Mouse (Mus musculus): ENCODE measurements around the gene Snrnp27.

Gene Snrnp27

DNA sequence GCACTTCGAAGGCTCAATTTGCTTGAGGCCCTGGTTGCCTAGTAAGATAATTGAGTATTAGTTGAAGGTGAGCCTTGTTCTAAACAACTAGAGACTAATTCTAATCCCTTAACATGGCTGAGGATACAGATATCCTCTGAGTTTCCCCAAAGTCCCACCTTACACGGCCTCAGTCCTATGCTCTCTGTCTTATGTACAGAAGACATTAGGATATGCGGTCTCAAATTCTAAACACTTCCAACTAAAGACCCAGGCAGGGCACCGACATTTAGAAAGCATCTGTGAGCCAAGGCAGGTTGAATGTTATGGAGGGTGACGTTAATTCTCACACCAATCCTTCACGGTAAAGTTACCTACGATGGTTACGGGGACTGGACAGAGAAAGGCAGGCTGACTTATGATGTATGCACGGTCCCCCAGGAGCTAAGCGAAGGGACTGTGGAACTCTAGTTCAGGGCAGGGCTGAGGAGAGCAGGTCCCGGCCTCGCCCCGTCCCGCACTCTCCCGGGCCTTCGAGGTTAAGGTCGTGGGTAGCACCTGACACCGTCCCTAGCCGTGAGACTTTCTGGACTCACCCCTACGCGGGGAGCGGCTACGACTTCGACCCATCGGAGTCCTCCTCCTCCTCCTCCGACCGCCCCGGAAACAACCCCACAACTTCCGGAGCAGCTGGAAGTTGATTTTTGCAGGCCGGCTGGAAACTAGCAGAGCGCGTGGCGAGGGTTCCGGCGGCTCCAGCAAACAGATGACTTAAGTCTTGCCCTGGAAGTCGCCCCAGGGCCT lies at the start of gene Snrnp27:
Gene Snrnp27 (minus strand): TSS at position 651 of the 783 bp plus-strand sequence.
- peak; percentile 76 to 89 for DNase-seq

DNA sequence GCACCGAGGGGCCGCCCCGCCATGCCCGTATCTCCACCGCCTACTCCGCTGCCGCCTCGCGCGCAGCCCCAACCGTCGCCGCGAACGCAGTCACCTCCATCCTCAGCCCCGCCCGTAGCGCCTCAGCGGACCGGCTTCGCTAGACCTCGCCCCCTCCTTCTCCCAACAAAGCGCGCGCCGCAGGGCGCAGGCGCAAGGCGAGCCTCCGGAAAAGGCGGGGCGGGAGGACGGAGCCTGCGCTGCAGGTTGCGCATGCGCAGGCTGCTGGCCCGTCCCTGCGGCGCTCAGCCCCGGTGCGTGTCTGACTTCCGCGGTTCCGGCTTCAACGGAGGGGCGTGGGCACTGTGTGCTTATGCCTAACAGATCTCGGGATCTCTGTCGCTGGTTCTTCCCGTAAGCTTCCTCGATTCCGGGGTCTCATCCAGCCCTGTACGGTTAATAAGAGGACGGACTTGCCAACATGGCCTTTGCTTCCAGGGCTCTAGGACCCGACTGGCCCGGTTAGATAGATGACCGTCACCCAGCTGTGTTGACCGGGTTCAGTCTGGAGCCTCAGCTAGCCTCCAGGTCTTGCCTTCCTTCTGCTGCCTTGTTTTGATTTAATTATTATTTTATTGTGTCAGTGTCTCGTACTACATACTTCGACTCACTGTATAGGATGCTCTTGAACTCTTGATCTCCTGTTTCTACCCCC lies 49.0 kb upstream of the Snrnp27 start, which contains the start of gene Gmcl1:
Gene Gmcl1 (minus strand): TSS at position 201 of the 694 bp plus-strand sequence.
- peak; percentile 90 to 93 for DNase-seq

DNA sequence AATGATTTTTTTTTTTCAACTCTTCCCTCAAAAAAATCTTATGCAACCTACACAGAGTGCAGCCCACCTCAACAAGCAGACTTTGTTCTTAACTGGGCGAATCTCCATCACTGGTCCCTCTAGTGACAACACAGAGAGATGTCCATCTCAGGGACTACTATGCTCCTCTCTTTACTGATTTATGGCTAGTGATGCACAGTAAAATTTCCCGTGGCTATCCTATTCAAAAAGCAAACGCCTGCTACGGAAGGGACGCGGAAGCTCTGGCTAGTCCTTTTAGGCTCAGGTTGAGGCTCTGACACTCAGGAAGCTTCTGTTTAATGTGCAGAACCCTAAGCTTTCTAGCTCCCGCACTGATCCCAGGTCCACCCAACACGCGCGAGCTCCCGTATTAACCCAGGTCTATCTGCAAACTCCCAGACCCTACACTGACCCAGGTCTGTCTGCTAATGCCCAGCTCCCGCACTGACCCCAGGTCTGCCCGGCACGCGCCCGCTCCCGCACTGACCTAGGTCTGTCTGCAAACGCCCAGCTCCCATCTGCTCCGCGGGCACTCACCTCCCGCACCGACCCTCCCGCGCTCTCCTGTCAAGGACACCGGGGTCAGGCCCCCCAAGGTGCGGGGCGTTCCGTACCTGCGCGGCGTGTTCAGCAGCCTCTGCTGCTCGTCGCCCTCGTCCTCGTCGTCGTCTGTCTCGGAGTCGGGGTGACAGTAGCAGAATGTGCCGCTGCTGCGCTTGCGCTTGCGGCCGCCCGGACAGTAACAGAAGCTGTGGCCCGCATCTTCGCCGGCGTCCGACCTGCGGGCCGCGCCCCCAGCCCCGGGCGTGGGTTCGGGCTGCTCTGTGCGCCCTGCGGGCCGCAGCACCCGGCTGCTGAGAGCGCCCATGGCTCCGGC lies 48.2 kb upstream of the Snrnp27 start:
- DNase-seq = no peak

DNA sequence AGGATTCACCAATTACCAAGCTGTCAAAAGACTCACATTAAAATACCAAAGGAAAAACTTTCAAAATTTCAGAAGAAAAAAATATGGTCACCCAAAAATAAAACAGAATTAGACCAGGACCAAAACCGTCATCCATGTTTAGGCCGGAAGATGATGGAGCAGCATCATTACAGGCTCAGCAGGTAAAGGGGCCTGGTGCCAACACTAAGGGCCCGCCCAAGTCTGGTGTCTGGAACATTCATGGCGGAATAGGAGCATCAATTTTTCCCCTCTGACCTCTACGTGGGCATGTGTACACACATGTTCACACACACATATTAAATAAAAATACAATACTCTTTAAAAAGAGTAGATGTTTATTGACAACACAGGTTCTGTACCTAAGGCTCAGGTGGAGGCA lies 44.4 kb upstream of the Snrnp27 start:
- no peak for DNase-seq

DNA sequence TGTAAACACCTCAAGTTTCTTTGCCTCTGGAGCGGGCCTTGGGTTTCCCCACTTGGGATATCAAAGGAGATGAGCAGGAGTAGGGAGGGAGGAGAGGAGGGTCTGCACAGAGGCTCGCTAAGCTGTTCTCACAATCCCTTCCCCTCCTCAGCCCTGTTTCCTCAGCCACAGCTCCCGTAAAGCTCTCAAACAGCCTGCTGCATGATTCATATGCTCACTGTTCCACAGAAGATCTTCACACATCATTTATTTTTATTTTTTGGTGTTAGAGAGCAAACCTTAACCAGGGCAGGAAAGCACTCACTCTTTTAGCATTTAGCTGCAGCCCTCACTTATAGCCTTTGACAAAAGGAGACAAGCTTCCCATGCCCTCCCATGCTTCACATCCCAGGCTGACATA lies 37.7 kb upstream of the Snrnp27 start:
- no peak for DNase-seq

DNA sequence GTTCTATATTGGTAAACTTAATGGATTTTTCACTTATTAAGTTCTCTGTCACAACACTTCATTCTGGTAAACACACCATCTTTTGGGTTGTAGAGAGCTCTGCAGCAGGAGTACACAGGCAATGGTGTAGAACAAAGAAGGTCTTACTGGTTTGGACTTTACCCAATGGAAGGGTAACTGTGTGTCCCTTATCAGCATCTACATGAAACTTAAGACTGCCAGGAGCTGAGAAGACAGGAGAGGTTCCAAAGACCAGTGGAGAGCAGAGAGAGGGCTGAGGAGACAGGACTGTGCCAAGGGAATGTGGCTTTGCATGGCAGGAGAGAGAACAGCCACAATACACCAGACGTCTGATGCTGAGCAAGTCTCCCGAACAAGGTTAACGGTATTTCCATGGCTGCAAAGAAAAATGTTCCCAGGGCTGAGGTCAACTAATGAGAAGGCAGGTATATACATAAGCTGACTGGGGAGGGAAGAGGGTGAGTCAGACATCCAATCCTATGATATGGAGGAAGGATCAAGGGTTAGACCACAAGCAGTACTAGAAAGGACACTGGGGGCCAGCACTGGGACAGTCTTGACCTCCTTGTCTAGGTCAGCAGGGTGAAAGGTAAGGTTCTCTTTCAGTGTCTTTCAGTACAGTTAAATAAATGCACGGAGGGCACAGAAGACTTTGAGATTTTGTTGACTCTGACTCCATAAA lies 23.9 kb upstream of the Snrnp27 start:
- DNase-seq = no peak

DNA sequence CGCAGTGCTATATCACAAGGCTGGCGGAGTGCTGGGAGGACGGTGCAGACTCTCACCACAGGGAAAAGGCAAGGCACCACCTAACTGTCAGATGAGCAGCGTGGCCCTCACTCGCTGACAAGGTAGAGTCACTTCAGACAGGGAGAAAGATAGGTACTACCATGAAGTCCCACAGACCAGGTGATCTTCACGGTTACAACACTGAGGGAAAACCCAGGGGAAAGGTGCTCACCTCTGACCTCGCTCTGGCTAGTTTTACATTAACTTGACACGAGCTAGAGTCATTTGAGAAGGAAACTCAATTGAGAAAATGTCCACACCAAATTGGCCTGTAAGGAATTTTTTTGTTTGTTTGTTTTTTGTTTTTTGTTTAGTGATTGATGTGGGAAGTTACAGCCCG lies 18.3 kb upstream of the Snrnp27 start:
- no peak for DNase-seq

DNA sequence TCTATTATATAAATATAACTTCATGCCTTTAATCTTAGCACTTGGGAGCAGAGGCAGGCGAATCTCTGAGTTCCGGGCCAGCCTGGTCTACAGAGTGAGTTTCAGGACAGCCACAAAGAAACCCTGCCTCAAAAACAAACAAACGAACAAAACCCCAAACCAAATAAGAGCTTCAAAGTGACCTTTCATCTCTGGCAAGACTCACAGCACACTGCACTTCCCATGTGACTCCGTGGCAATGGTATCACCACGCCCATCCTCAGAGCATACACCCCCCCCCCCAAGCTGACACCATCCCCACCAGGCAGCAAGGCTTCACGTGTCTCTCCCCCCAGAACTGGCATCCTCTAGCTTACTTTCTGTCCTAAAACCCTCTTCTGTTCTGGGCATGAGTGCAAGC lies 13.6 kb upstream of the Snrnp27 start:
- DNase-seq = no peak

DNA sequence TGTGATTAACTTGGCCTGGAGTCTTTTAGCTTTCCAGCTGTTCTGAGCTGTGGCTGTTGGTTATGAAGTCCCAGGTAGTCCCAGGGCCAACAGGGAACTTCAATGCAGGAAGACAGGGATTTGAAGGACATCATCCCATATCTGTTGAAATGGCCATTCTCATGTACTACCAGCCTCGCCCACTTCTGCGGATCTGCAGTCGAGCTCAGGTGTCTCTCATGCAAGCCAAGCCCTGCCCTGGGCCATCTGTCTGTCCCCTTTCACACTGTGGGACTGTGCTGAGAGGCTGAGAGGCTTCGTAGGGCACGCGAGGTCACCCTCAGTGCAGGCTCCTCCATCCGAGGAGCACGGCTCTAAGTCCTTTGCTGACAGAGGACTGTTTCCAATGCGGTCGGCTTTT lies 11.9 kb upstream of the Snrnp27 start:
- DNase-seq = no peak

DNA sequence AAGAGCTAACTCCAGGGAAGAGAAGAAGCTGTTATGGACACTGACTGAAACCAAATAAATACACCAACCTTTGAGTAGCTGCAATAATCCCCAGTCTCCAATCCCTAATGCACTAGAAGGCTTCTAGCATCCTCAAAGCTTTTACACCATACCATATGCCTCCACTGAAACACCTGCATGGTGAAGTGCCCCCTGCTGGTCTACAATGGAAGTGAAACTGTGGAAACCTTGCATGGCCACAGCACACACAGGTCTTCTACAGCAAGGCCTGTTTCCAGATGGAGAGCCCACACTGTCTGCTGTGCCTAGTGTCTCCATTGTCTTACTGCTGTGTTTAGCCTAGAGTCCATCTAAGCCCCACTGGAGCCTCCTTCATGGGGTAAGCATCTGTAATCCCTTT lies 10.1 kb upstream of the Snrnp27 start:
- DNase-seq = peak; percentile 19 to 67

DNA sequence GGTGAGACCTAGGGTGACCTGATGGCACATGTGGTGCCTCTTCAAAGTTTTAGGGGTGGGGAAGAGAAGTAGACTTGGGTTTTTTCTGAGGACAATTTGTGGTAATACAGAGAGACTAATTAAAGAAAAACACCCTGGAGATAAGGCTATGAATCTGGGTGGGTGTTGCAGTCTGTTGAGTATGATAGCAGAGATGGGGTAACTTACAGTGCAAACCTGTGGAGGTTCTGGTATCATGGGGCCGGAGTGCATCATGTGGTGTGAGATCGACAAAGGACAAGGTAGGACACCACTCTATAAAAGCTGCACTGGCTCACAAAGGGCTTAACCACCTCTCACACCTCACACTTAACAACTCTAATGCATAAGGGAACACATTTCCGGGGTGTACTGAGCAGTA lies 5.3 kb upstream of the Snrnp27 start:
- no peak for DNase-seq

DNA sequence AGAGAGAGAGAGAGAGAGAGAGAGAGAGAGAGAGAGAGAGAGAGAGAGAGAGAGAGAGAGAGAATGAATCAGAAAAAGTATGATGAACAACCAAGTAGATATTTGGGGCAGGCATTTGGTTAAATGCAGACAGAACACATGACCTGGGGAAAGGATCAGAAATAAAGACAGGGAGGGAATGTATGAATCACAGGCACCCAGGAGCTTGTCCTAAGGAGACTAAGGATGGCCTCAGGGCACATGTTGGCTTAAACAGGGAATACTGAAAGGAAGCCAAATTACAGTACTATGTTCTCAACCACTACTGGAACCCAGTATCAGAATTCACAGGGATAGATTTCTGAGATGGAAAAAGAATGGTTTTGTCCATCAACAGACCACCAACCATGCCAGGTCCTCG lies 2.6 kb upstream of the Snrnp27 start:
- DNase-seq = no peak

DNA sequence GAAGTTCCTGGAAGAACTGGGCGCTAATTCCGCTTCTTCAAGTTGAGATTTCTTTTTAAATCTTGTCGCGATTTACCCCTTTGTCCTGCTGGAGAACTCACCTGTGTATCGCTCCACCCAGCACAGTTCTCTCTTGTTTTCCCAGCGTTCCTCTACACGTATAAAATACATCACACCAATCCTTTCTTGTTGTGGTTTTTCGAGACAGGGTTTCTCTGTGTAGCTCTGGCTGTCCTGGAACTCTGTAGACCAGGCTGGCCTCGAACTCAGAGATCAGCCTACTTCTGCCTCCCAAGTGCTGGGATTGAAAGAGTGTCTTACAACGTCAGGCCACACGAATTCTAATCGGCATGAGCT lies 311 bp upstream of the Snrnp27 start:
- no peak for DNase-seq

DNA sequence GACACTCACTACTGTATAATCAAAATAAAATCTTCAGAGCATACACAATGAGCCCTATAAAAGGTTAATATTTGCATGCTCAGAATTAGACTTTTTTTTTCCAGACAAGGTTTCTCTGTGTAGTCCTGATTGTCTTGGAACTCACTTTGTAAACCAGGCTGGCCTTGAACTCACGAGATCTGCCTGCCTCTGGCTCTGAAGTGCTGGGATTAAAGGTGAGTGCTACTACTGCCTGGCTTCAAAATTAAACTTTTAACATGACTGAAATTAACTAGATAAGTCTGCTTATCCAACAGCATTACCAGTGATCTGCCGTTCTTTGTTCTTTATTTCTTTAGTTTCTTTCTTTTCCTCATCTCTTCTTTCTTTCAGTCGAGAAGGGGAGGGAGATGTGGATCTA lies 3.0 kb downstream of the Snrnp27 start:
- DNase-seq = no peak

DNA sequence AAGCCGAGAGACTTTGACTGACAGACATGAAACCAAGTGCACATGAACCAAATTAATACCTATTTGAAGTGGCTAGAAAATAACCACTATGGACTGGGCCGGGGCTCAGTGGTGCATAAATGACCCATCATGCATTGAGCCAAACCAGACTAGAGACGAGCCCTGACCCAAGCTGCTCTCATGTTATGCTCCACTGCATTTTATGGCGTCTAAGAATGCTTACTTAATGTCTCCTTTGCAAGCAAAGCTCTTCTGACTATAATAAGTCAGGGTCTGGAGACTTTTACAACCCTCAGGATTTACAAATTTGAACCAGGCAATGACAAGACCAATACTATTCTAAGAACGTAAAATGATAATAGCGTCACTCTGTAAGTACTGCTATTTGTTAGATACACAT lies 6.0 kb downstream of the Snrnp27 start:
- no peak for DNase-seq

DNA sequence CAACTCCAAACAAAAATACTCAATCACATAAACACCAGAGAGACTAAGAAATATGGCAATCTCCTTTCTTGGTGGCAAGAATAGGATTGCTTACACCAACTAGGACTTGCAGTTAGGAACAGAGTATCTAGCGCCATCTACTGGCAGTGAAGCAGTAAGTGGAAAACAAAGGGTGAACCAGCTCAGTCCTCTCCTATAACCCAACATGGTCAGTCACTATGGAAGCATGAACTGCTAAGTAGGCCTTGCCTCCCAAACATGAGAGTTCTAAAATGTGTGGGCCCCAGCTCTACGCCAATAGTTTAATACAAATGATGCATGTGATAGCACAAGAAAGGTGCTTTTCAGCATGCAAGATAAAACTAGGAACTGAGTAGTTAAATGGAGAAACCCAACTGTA lies 13.4 kb downstream of the Snrnp27 start:
- peak in 1 of 2 experiments; percentile 19 for DNase-seq

DNA sequence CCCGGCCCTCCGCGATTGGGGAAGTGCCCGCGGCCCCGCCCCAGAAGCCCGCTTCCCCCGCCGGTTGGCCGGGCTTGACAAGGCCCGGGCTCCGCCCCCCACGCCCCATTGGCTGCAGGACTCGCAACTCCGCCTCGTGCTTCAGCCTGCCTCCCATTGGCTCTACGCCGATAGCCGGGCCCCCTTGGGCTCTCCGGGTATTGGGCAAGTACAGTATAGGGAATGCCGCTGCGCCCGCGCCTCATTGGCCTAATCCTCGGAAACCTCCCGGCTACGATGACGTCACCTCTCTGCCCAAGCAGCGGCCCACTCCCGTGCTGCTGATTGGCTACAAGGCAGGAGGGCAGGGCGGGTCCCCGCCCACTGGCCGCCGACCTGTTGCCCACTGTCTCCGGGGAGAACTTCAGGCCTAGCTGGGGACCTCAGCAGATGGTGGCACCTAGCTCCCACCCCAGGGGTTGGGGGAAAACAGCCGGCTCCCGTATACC lies 15.0 kb downstream of the Snrnp27 start:
- peak; percentile 99 to 100 for DNase-seq

DNA sequence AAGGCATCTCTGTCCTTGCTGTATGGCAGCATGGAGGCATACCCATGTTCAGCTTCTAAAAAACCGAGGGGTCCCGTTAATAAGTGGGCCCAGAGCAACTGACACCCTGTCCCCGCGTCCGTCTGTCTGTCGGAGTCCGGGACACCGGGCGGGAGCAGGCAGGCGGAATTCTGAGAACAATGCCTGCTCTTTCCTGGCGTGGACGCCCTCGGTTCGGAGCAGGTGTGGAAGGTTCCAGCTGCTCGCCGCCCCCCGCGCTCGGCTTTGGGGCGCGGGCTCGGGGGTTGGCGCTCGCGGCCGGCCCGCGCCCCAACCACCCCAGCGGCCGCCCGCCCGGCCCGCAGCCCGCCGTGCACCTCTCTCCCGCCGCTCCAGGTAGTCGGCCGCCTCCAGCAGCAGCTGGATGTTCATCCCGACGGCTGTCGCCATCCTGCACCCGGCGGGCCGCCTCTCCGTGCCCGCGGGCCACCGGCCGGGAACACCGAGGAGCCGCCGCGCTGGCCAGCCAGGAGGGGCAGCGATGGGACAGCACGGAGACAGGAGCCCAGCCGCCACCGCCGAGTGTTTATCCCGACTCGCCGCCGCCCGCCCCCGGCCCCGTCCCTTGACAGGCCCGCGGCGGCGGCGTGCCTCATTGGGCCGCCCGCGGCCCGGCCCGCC lies 15.6 kb downstream of the Snrnp27 start, which contains the start of gene Mxd1:
Gene Mxd1 (minus strand): TSS at position 582 of the 660 bp plus-strand sequence.
- no peak for DNase-seq

DNA sequence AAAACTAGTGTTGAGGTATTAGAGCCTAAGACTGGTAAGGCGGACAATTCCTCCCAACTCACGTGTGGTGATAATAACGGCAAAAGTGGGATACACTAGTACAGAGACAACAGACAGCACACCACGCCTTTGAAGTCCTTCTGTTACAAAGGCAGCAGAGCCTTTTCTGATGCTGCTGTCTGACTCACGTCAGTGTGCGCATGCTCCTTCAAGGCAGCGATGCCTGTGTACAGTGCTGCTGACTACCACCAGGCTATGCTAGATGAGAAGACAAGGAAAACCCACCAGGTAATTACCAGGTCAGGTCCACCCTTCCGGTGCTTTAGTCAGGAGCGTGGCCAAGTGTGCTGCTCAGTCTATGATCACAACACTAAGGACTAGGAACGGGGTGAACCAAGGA lies 17.3 kb downstream of the Snrnp27 start:
- no peak for DNase-seq

DNA sequence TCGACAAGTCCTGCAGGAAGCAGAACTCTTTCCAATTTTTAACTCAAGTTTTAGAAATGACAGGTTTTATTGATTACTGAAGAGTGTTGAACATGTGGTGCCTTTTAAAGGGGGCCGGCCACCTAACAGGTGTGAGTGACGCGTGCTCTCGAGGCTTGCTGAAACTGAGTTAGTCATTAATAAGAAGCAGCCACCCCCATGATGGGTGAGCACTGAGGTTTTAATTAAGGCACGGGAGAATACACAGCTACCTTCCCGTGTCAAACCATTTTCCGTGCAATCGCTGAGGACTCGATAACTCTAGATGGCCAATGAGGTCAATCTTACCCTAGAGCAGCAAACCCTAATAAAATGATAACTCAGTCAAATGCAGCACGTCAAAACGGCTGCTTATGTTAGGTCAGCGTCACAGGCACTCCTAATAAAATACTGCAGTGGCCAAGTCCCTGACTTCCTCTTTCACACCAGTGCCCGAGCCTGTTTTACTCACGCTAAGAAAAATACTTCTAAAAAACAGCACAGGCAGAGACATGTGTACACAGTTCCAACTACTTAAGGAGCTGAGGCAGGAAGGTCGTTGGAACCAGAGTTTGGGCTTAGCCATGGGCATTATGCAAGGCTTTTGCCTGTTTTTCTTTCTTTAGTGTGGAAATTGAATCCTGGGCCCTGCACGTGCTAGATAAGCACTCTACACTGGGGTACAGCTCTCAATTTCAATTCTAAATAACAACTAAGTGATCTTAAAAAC lies 18.6 kb downstream of the Snrnp27 start:
- DNase-seq = no peak

DNA sequence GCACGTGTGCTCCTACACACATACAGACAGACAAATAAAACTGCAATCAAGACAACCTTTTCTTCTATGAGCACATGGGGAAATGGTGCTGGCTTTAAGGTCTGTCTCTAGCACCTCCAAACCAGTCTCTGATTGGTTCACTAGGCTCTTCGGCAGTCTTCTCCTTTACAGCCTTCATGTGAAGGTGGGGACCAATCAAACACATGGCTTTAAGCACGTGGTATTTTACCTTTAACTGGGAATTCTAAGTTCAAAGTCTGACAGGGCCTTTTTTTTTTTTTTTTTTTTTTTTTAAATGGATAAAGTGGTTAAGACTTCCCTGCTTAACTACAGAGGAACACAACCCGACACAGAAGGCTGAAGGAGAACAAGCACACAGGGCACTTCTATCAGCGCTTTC lies 19.2 kb downstream of the Snrnp27 start:
- DNase-seq = no peak

Measured in spleen, adult 18-20 months (tissue).